Mouse (Mus musculus): ENCODE data around the gene Ublcp1. TPM values are rescaled to one million over a fixed set of nuclear protein-coding genes. Genes with fewer than 3 reads are reported as not detected.
A peak's percentile ranks its signal among the peaks of the same experiment; 100 is the strongest.

The Ublcp1 gene
- total and polyA plus RNA-seq, 3 experiments, result 18.9 to 34.1 (median 26.7) TPM

- dilution Hi-C loops (cut with MboI; ENCODE audit: extremely low pct_ligation_motif_present, extremely low pct_unique_long_range_greater_than_20kb, low sequenced_read_pairs) (no loop called here), in situ Hi-C loops (cut with MboI; ENCODE audit: low pct_ligation_motif_present, low pct_unique_long_range_greater_than_20kb, low sequenced_read_pairs) (no loop called here)
- Histone ChIP-seq H3K9me3 (replicated peaks; ENCODE audit: low read length) (no peaks in the 10 kb centered on the region), H3K4me1 (ENCODE audit: control insufficient read depth in 1 of 2, insufficient read depth in 2 of 2) (peaks cover 7 to 10% of the 10 kb centered on the region in 2 experiments; a peak in 3 of 4 replicates), H3K4me3 (replicated peaks in 1 of 3; ENCODE audit: low read depth in 2 of 3, low read length in 2 of 3, poor library complexity in 1 of 3) (no peak overlapping the region), H3K27ac (ENCODE audit: insufficient read depth, low read depth) (no peak overlapping the region), H3K4me2 (ENCODE audit: insufficient read depth, low read depth, poor library complexity, severe bottlenecking) (peak overlapping the region; percentile 76), H3K36me3 (replicated peaks in 1 of 2; ENCODE audit: control insufficient read depth in 1 of 2, insufficient read depth in 1 of 2, low read length in 1 of 2) (no peaks in the 10 kb centered on the region), H3K9ac (ENCODE audit: insufficient read depth, low read depth) (peak overlapping the region; percentile 1; the same call in 1 of the 2 replicates), H3K27me3 (replicated peaks) (peaks cover 2% of the 10 kb centered on the region), H3K79me2 (replicated peaks; ENCODE audit: control insufficient read depth, extremely low read depth, insufficient read depth, poor library complexity, severe bottlenecking) (no peaks in the 10 kb centered on the region)
- DNase-seq (ENCODE audit: extremely low read depth), result no peak
- TF ChIP-seq IRF4 (IDR thresholded peaks at IDR 0.05; ENCODE audit: low read depth, low read length), result peak; percentile 30; the same call in 1 of the 2 replicates
- no peak for TF ChIP-seq POLR2A (IDR thresholded peaks at IDR 0.05; ENCODE audit: low read depth, low read length)
- peak; percentile 66 for TF ChIP-seq USF1 (IDR thresholded peaks at IDR 0.05; ENCODE audit: low read depth, low read length)
- peak; percentile 31; the same call in 1 of the 2 replicates for TF ChIP-seq BHLHE40 (IDR thresholded peaks at IDR 0.05; ENCODE audit: low read depth, low read length)
- TF ChIP-seq TCF12 (IDR thresholded peaks at IDR 0.05; ENCODE audit: low read depth, low read length), result no peak
- no peak for TF ChIP-seq E2F4 (IDR thresholded peaks at IDR 0.05; ENCODE audit: insufficient replicate concordance, low read depth, low read length)
- TF ChIP-seq PAX5 (IDR thresholded peaks at IDR 0.05; ENCODE audit: low read length), result no peak
- TF ChIP-seq CTCF (conservative IDR thresholded peaks at IDR 0.05 in 1 of 2, IDR thresholded peaks at IDR 0.05 in 1 of 2; ENCODE audit: low read depth in 2 of 2, low read length in 2 of 2), result no peak
- TF ChIP-seq NELFE (IDR thresholded peaks at IDR 0.05; ENCODE audit: low read depth, low read length), result no peak
- TF ChIP-seq EP300 (IDR thresholded peaks at IDR 0.05; ENCODE audit: low read length), result no peak
- TF ChIP-seq USF2 (conservative IDR thresholded peaks at IDR 0.05; ENCODE audit: low read depth, low read length), result peak; percentile 52; the same call in 1 of the 2 replicates
- TF ChIP-seq MXI1 (IDR thresholded peaks at IDR 0.05; ENCODE audit: low read depth, low read length), result peak; percentile 61; the same call in 1 of the 2 replicates
- peak; percentile 11; the same call in 1 of the 2 replicates for TF ChIP-seq MAX (IDR thresholded peaks at IDR 0.05; ENCODE audit: low read length)
- no peak for TF ChIP-seq UBTF (IDR thresholded peaks at IDR 0.05; ENCODE audit: low read depth, low read length)
- no peak for TF ChIP-seq SIN3A (IDR thresholded peaks at IDR 0.05; ENCODE audit: low read length)
- TF ChIP-seq JUND (conservative IDR thresholded peaks at IDR 0.05; ENCODE audit: low read depth, low read length), result no peak
- no peak for TF ChIP-seq ETS1 (conservative IDR thresholded peaks at IDR 0.05; ENCODE audit: low read depth, low read length)
- peak; percentile 50; the same call in 1 of the 2 replicates for TF ChIP-seq HCFC1 (IDR thresholded peaks at IDR 0.05; ENCODE audit: low read depth, low read length)
- TF ChIP-seq ELF1 (IDR thresholded peaks at IDR 0.05; ENCODE audit: low read depth, low read length), result no peak
- no peak for TF ChIP-seq MYC (IDR thresholded peaks at IDR 0.05; ENCODE audit: low read depth, low read length)
- no peak for TF ChIP-seq POLR2AphosphoS2 (IDR thresholded peaks at IDR 0.05; ENCODE audit: low read depth, low read length)
Measured at GRCm38 (mm10) chr11:44422337-44423111, 47.8 kb downstream of the Ublcp1 start.

Data from CH12.LX (cell line).